Mouse (Mus musculus): ENCODE measurements around the gene Mbtps1. TPM values are rescaled to one million over a fixed set of nuclear protein-coding genes. Genes with fewer than 3 reads are reported as not detected.

Mbtps1 gene
- polyA plus RNA-seq, 1 experiment from 2014 or later = 42.5 TPM

GRCm38 (mm10) chr8:119502111-119502510 is 56.4 kb downstream of the Mbtps1 start:
- Histone ChIP-seq H3K4me2 (ENCODE audit: low read depth, low read length) (no peak overlapping the region), H3K36me3 (ENCODE audit: control insufficient read depth, insufficient read depth, low read length) (no peaks in the 10 kb centered on the region), H3K4me3 (ENCODE audit: low read depth, low read length) (no peak overlapping the region), H3K9me3 (ENCODE audit: control insufficient read depth, low read length) (no peaks in the 10 kb centered on the region), H3K27me3 (ENCODE audit: control insufficient read depth, insufficient read depth, low read length) (no peaks in the 10 kb centered on the region), H3K4me1 (ENCODE audit: control insufficient read depth, insufficient read depth, low read length) (no peaks in the 10 kb centered on the region), H3K9ac (replicated peaks; ENCODE audit: low read depth, low read length) (no peak overlapping the region), H3K27ac (ENCODE audit: low read depth, low read length) (no peak overlapping the region)
- WGBS = 56% methylated on average over 4 of the region's 4 CpGs
- ATAC-seq (ENCODE audit: low read depth) = no peak

- no peak for ATAC-seq (ENCODE audit: low read depth)
- no peaks in the 10 kb centered on the region for H3K36me3 ChIP-seq (ENCODE audit: control insufficient read depth, insufficient read depth, low read length)
- no peak within 1 kb of the TSS for H3K9ac ChIP-seq (replicated peaks; ENCODE audit: low read depth, low read length)
- no peak within 1 kb of the TSS for H3K4me3 ChIP-seq (ENCODE audit: low read depth, low read length)
- no peaks in the 10 kb centered on the region for H3K9me3 ChIP-seq (ENCODE audit: control insufficient read depth, low read length)
- no peak within 1 kb of the TSS for H3K27ac ChIP-seq (ENCODE audit: low read depth, low read length)
- WGBS = 44% methylated on average over 5 of the region's 5 CpGs
- H3K4me2 ChIP-seq (ENCODE audit: low read depth, low read length) = no peak within 1 kb of the TSS
- H3K4me1 ChIP-seq (ENCODE audit: control insufficient read depth, insufficient read depth, low read length) = no peaks in the 10 kb centered on the region
- no peaks in the 10 kb centered on the region for H3K27me3 ChIP-seq (ENCODE audit: control insufficient read depth, insufficient read depth, low read length)
These were observed 56.9 kb downstream of the Mbtps1 start, which contains the start of gene Slc38a8 for GRCm38 (mm10) chr8:119501598-119501997. Slc38a8 (minus strand) TSS chr8:119501698.

GRCm38 (mm10) chr8:119499836-119500235 is 58.7 kb downstream of the Mbtps1 start:
- Histone ChIP-seq H3K36me3 (ENCODE audit: control insufficient read depth, insufficient read depth, low read length) (no peaks in the 10 kb centered on the region), H3K4me2 (ENCODE audit: low read depth, low read length) (no peak overlapping the region), H3K27me3 (ENCODE audit: control insufficient read depth, insufficient read depth, low read length) (no peaks in the 10 kb centered on the region), H3K9ac (replicated peaks; ENCODE audit: low read depth, low read length) (no peak overlapping the region), H3K9me3 (ENCODE audit: control insufficient read depth, low read length) (no peaks in the 10 kb centered on the region), H3K4me3 (ENCODE audit: low read depth, low read length) (no peak overlapping the region), H3K4me1 (ENCODE audit: control insufficient read depth, insufficient read depth, low read length) (no peaks in the 10 kb centered on the region), H3K27ac (ENCODE audit: low read depth, low read length) (no peak overlapping the region)
- WGBS = 93% methylated on average over 2 of the region's 2 CpGs
- ATAC-seq (ENCODE audit: low read depth) = no peak

GRCm38 (mm10) chr8:119496848-119497247 is 61.7 kb downstream of the Mbtps1 start:
- H3K27ac ChIP-seq (ENCODE audit: low read depth, low read length) = no peak overlapping the region
- H3K9me3 ChIP-seq (ENCODE audit: control insufficient read depth, low read length) = no peaks in the 10 kb centered on the region
- H3K36me3 ChIP-seq (ENCODE audit: control insufficient read depth, insufficient read depth, low read length) = no peaks in the 10 kb centered on the region
- no peak overlapping the region for H3K4me3 ChIP-seq (ENCODE audit: low read depth, low read length)
- no peaks in the 10 kb centered on the region for H3K27me3 ChIP-seq (ENCODE audit: control insufficient read depth, insufficient read depth, low read length)
- H3K9ac ChIP-seq (replicated peaks; ENCODE audit: low read depth, low read length) = no peak overlapping the region
- ATAC-seq (ENCODE audit: low read depth) = no peak
- H3K4me2 ChIP-seq (ENCODE audit: low read depth, low read length) = no peak overlapping the region
- WGBS = 25% methylated on average over 6 of the region's 6 CpGs
- no peaks in the 10 kb centered on the region for H3K4me1 ChIP-seq (ENCODE audit: control insufficient read depth, insufficient read depth, low read length)

- H3K36me3 ChIP-seq (ENCODE audit: control insufficient read depth, insufficient read depth, low read length) = no peaks in the 10 kb centered on the region
- no peak overlapping the region for H3K4me3 ChIP-seq (ENCODE audit: low read depth, low read length)
- H3K9me3 ChIP-seq (ENCODE audit: control insufficient read depth, low read length) = no peaks in the 10 kb centered on the region
- ATAC-seq (ENCODE audit: low read depth) = no peak
- H3K4me1 ChIP-seq (ENCODE audit: control insufficient read depth, insufficient read depth, low read length) = no peaks in the 10 kb centered on the region
- WGBS = 79% methylated on average over 7 of the region's 7 CpGs
- H3K9ac ChIP-seq (replicated peaks; ENCODE audit: low read depth, low read length) = no peak overlapping the region
- no peak overlapping the region for H3K27ac ChIP-seq (ENCODE audit: low read depth, low read length)
- H3K27me3 ChIP-seq (ENCODE audit: control insufficient read depth, insufficient read depth, low read length) = no peaks in the 10 kb centered on the region
- no peak overlapping the region for H3K4me2 ChIP-seq (ENCODE audit: low read depth, low read length)
These were observed 71.4 kb downstream of the Mbtps1 start for GRCm38 (mm10) chr8:119487093-119487492.

- no peak for ATAC-seq (ENCODE audit: low read depth)
- Histone ChIP-seq H3K27me3 (ENCODE audit: control insufficient read depth, insufficient read depth, low read length) (no peaks in the 10 kb centered on the region), H3K9me3 (ENCODE audit: control insufficient read depth, low read length) (no peaks in the 10 kb centered on the region), H3K4me3 (ENCODE audit: low read depth, low read length) (no peak overlapping the region), H3K27ac (ENCODE audit: low read depth, low read length) (no peak overlapping the region), H3K36me3 (ENCODE audit: control insufficient read depth, insufficient read depth, low read length) (no peaks in the 10 kb centered on the region), H3K9ac (replicated peaks; ENCODE audit: low read depth, low read length) (no peak overlapping the region), H3K4me1 (ENCODE audit: control insufficient read depth, insufficient read depth, low read length) (no peaks in the 10 kb centered on the region), H3K4me2 (ENCODE audit: low read depth, low read length) (no peak overlapping the region)
- WGBS = 81% methylated on average over 11 of the region's 11 CpGs
These were observed 74.2 kb downstream of the Mbtps1 start for GRCm38 (mm10) chr8:119484145-119484896.

- H3K4me3 ChIP-seq (ENCODE audit: low read depth, low read length) = no peak overlapping the region
- no peak overlapping the region for H3K9ac ChIP-seq (replicated peaks; ENCODE audit: low read depth, low read length)
- no peaks in the 10 kb centered on the region for H3K4me1 ChIP-seq (ENCODE audit: control insufficient read depth, insufficient read depth, low read length)
- no peaks in the 10 kb centered on the region for H3K36me3 ChIP-seq (ENCODE audit: control insufficient read depth, insufficient read depth, low read length)
- no peak overlapping the region for H3K4me2 ChIP-seq (ENCODE audit: low read depth, low read length)
- 23% methylated on average over 5 of the region's 5 CpGs for WGBS
- H3K27ac ChIP-seq (ENCODE audit: low read depth, low read length) = no peak overlapping the region
- H3K27me3 ChIP-seq (ENCODE audit: control insufficient read depth, insufficient read depth, low read length) = no peaks in the 10 kb centered on the region
- no peaks in the 10 kb centered on the region for H3K9me3 ChIP-seq (ENCODE audit: control insufficient read depth, low read length)
- ATAC-seq (ENCODE audit: low read depth) = no peak
These were observed 79.9 kb downstream of the Mbtps1 start for GRCm38 (mm10) chr8:119478684-119479083.

- Histone ChIP-seq H3K4me2 (ENCODE audit: low read depth, low read length) (no peak overlapping the region), H3K9ac (replicated peaks; ENCODE audit: low read depth, low read length) (no peak overlapping the region), H3K27ac (ENCODE audit: low read depth, low read length) (no peak overlapping the region), H3K9me3 (ENCODE audit: control insufficient read depth, low read length) (no peaks in the 10 kb centered on the region), H3K36me3 (ENCODE audit: control insufficient read depth, insufficient read depth, low read length) (no peaks in the 10 kb centered on the region), H3K27me3 (ENCODE audit: control insufficient read depth, insufficient read depth, low read length) (no peaks in the 10 kb centered on the region), H3K4me1 (ENCODE audit: control insufficient read depth, insufficient read depth, low read length) (peaks cover 14% of the 10 kb centered on the region; the same call in 1 of the 2 replicates), H3K4me3 (ENCODE audit: low read depth, low read length) (no peak overlapping the region)
- 83% methylated on average over 8 of the region's 8 CpGs for whole genome bisulfite sequencing
- no peak for ATAC-seq (ENCODE audit: low read depth)
These were observed 90.4 kb downstream of the Mbtps1 start for GRCm38 (mm10) chr8:119468091-119468490.

- Histone ChIP-seq H3K4me1 (ENCODE audit: control insufficient read depth, insufficient read depth, low read length) (peaks cover 14% of the 10 kb centered on the region; the same call in 1 of the 2 replicates), H3K9me3 (ENCODE audit: control insufficient read depth, low read length) (no peaks in the 10 kb centered on the region), H3K36me3 (ENCODE audit: control insufficient read depth, insufficient read depth, low read length) (no peaks in the 10 kb centered on the region), H3K27ac (ENCODE audit: low read depth, low read length) (no peak overlapping the region), H3K4me2 (ENCODE audit: low read depth, low read length) (no peak overlapping the region), H3K9ac (replicated peaks; ENCODE audit: low read depth, low read length) (no peak overlapping the region), H3K4me3 (ENCODE audit: low read depth, low read length) (no peak overlapping the region), H3K27me3 (ENCODE audit: control insufficient read depth, insufficient read depth, low read length) (no peaks in the 10 kb centered on the region)
- WGBS = 52% methylated on average over 10 of the region's 10 CpGs
- ATAC-seq (ENCODE audit: low read depth) = no peak
These were observed 91.7 kb downstream of the Mbtps1 start for GRCm38 (mm10) chr8:119466794-119467193.
